Mouse (Mus musculus) bone marrow macrophage, adult 2 months (primary cell): ENCODE measurements around the gene Mrpl54.

Source experiments
- CTCF ChIP-seq: IDR thresholded peaks from 2 replicates; pipeline ENCODE4 v1.5.1; 2012; ENCODE audit warnings: low read depth, mild to moderate bottlenecking, low read length, moderate library complexity
- POLR2A ChIP-seq: IDR thresholded peaks from 2 replicates; pipeline ENCODE4 v1.6.1; 2012; ENCODE audit warnings: mild to moderate bottlenecking, low read depth, low read length, borderline replicate concordance

- no peak for TF ChIP-seq CTCF
- TF ChIP-seq POLR2A: no peak
Observed at GRCm38 (mm10) chr10:81252424-81253419, 14.0 kb downstream of the Mrpl54 start, which contains the start of gene Matk.
